Mouse (Mus musculus) urinary bladder, postnatal 10 days (tissue): ENCODE measurements around the gene Disp1.

Experiments
- DNase-seq: peaks from one replicate; pipeline ENCODE4 v3.0.0; 2022; ENCODE audit warnings: low spot score

The Disp1 gene

GRCm38 (mm10) chr1:183163512-183164189 is 57.7 kb downstream of the Disp1 start:
- DNase-seq: no peak

GRCm38 (mm10) chr1:183161057-183161456 is 60.3 kb downstream of the Disp1 start:
- DNase-seq: no peak

GRCm38 (mm10) chr1:183160188-183160587 is 61.1 kb downstream of the Disp1 start:
- DNase-seq: no peak

DNA sequence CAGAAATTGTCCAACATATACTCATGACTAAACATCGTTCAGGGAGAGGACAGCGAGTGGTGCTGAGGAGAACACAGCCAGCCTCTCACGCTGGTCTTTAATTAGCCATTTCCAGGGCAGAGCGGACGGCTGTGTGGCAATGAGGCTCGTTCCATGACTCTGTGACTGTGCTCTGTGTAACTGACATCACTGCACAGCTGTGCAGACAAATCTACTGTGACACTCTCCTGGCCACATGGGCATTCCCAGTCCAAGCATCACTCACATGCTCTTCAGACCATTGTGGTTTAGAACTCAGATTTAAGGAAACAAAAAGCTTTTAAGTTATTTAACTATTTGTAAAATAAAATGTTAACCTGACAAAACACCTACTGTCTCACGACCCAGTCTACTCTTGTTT is 62.1 kb downstream of the Disp1 start:
- DNase-seq: no peak

GRCm38 (mm10) chr1:183155600-183155999 is 65.7 kb downstream of the Disp1 start:
- DNase-seq: no peak

DNA sequence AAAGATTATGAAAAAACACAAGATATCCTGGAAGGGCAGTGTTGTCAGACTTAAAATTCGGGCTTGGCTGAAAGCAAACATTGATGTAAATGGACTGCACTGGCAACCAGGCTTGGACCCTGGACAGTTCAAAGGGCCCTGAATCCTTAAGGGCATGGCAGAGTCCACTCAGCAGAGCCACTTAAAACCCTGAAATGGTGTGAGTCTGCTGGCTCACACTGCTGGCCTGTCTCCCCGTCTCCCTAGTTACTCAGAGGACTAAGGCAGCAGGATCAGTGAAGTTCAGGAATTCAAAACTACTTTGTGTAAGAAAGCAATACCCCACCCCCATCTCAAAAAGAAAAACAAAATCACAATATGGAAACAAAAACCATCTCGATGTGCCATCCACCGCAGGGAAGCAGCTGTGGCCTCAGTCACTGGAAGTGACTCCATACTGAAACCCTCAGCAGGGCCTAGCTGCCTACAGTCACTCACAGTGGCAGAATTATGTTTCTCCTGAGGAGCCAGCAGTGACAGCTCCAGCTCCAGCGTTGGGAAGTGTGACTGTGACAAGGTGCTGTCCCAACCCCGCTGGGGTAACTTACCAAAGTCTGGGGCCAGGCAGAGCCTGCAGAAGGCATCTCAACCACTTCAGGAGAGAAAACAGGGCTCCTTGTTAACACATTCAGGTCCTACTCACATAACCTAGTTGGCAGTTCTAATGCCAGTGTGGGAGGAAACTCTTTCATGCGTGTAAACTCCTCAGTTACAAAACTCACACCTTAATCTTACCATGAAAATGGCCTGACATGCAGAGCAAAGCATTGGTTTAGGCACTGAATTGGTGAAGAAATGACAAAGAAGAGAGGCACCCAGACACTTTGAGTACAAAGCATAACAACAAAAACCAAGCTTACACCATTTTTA is 66.8 kb downstream of the Disp1 start:
- no peak for DNase-seq

GRCm38 (mm10) chr1:183153354-183153753 is 68.0 kb downstream of the Disp1 start:
- DNase-seq: no peak

DNA sequence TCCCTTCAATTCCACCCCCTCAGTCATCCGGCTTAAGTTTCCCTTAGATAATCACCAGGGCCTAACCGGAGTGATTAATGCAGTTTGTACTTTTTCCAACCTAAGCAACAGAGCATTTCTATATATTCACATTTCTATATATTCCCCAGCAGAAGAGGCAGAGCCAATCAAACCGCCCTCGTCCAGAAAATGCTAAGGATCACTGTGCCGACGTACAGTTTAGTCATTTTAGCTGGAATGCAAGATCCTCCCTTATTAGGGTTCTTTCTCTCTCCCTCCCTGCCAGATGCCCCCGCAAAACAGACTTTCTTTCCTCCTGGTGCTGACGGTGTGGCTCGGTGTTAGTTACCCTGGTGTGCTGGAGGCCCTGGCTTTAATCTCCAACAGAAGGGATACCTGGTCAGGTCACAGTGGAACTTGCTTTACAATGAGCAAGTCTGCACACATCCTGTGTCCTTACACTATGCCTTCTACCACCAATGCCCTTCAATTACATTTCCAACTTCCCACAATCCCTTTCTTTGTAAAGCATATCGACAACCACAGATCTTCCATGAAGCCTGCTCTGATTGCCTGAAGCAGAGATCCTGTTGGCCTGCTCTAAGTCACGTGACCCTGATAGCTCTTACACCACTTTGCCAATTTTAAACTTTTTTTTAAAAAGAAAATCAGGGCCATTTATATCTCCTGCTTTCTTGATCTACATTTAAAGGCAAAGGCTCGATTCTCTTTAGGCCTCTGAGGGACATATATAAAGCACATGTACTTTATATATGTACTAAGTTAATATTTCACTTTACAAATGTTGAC is 69.6 kb downstream of the Disp1 start:
- DNase-seq: no peak

GRCm38 (mm10) chr1:183150379-183150840 is 70.9 kb downstream of the Disp1 start:
- no peak for DNase-seq

DNA sequence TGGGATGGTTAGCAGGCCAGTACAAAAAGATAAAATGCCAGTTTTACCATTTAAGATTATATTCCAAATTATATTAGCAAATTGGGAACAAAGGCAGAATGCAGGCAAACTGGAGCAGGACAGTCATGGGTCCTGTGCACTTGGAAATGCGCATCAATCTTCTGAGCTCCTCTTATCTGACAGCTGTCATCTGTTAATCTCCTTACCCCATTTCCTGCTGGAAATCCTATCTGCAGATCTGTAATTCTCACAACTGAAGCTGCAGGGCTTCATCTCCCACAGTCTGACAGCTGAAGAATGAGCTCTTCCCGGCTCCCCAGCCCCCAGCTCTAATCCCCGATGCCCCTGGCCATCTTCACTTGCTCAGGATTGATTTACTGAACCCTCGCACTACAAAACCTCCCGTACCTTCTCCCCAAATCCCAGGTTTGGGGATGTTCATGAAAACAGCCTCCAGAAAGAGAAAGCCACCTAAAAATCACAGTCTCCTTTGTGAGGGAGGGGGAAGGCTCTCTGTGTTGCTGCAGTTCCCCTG is 71.7 kb downstream of the Disp1 start:
- no peak for DNase-seq

DNA sequence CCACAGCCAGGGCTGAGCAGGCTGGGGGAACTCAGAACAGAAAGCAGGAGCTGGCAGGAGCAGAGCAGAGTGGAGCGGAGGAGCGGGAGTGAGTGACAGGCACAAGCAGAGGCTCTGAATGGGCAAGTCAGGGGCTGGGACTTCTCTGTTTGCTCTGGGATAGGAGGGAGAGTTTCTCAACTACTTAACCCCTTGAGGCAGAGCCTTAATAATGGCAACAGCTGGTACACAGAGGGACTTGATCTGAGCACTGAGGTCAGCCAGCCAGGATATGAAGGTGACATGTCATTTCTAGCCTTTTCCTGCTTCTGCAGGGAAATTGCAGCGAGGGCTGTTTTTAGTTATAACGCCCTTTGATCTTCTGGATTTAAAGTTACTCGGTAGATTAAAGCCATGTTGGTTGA is 73.9 kb downstream of the Disp1 start:
- no peak for DNase-seq

DNA sequence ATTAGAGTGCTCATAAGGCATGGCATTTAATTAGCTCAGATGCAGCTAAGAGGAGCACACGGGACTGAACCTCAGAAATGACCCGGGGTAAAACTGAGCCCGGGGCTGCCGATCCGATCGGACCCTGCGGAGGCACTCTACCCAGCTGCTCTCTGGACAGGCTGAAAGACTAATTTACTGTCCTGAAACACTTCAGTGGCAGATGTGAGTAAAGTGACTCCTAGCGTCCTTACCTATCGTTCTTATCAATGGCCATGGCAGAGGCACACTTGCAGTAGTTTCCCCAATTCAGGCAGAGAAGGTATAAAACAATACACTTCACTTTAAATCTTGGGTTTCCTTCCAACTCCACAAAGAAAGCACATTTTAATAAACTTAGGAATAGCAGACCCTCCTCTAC is 74.5 kb downstream of the Disp1 start:
- DNase-seq: no peak

- DNase-seq: no peak
Observed at GRCm38 (mm10) chr1:183146102-183146735, 75.1 kb downstream of the Disp1 start.

- no peak for DNase-seq
Observed at GRCm38 (mm10) chr1:183144602-183145205, 76.6 kb downstream of the Disp1 start.

DNA sequence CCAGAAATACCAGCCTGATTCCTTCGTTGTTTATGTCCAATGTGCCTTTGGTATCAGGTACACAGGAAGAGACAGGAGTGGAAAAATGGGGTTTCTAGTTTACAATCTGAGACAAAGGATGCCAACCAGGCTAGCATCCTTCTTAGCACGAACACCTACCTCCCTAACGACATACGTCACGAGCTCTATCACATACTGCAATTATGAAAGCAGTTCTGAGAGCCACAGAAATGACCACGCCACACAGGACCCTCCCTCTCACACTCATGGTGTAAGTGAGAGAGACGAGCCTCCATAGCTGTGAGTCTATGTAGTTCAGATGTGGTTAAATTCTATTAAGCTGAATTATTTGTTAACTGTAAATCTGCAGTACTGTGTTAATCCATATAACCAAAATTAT is 78.1 kb downstream of the Disp1 start:
- DNase-seq: no peak

GRCm38 (mm10) chr1:183142566-183142965 is 78.8 kb downstream of the Disp1 start:
- no peak for DNase-seq

DNA sequence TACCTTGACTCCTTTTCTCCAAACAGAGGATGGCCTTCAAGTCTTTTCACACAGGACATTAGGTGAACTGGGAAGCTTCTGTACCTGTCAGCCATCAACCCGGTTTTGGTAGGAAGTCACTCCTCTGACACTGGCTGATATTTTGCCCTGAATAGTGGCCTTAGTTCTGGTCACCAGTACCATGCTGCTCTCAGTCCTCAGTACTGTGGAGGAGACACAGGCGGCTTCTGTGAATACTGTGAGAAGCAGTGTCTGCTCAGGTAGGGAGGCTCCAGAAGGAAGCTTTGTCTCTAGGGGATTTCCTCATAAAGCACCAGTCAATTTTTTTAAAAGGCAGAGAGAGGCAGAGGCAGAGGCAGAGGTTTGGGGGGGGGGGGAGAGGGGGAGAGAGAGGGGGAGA is 80.0 kb downstream of the Disp1 start:
- no peak for DNase-seq

DNA sequence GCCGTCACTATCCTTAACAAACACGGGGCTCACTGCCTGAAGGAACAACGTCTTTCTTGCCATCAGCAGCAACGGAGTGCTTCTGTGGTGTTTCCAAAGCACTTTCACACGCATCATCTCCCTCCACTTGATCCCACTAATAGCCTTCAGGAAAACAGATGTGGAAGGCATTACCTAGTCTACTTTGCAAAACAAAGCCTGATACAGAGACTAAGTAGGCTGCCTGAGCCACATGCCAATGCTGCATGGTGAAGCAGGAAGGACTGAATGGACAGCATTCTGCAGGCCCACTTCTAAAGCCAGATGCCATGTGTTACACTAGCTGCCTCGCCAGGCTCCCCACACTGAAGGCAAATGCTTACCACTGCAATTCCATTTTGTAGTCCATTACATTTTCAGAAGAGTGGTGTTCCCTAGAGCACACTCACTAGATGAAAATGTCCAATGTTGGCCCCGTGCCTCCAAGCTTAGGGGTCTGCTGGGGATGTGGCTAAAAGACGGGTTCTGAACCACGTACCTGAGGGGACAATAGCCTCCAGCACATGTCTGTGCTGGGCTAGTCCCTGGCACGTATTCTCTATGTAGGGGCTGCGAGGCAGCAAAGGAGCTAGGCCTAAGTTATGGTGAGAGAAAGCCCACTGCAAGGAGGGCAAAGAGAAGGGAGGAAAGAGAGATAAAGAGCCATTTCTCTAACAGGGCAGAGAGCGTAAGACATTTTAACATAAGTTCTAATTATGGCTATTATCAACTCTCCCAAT is 80.6 kb downstream of the Disp1 start:
- DNase-seq: no peak

GRCm38 (mm10) chr1:183138088-183138487 is 83.2 kb downstream of the Disp1 start:
- DNase-seq: no peak

GRCm38 (mm10) chr1:183134427-183134826 is 86.9 kb downstream of the Disp1 start:
- no peak for DNase-seq

DNA sequence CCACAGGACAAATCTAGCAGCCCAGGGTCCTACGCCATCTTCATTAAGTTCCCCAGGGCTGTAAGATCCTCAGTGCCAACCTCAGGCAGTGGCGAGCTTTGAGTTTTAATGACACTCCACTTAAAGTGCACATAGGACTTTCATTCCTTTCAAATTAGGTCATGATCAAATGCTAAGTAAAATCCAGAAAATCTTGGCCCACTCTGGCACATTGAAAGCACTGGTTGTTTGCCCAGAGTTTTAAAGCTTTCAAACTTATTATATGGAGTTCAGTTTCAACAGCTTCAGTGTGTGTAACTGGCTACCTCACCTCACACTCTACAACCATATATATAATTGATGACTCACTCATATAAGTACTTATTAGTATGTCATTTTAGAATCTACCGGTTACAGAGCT is 87.9 kb downstream of the Disp1 start:
- DNase-seq: no peak
